Mouse (Mus musculus) embryonic facial prominence, embryonic 10.5 days (tissue): ENCODE results near the gene Smok3b. TPM values are rescaled to one million over a fixed set of nuclear protein-coding genes. Genes with fewer than 3 reads are reported as not detected.

Experiments
- DNase-seq: peaks from one replicate; pipeline ENCODE4 v3.0.0-alpha.2; 2017; ENCODE audit warnings: low spot score
- H3K27ac ChIP-seq: fragments of 300-500 bp; sonication (generic); replicated peaks from 2 replicates; pipeline ENCODE4 v1.5.1; 2016; ENCODE audit warnings: mild to moderate bottlenecking
- H3K27me3 ChIP-seq: fragments of 300-500 bp; sonication (generic); replicated peaks from 2 replicates; pipeline ENCODE4 v1.6.1; 2016; ENCODE audit warnings: low read depth, mild to moderate bottlenecking; ENCODE audit not compliant: poor library complexity, severe bottlenecking
- H3K36me3 ChIP-seq: fragments of 300-500 bp; sonication (generic); replicated peaks from 2 replicates; pipeline ENCODE4 v1.6.1; 2016; ENCODE audit warnings: mild to moderate bottlenecking, moderate library complexity
- H3K4me1 ChIP-seq: fragments of 300-500 bp; sonication (generic); 2 replicates; pipeline ENCODE4 v1.6.1; 2016
- H3K4me3 ChIP-seq: fragments of 300-500 bp; sonication (generic); 2 replicates; pipeline ENCODE4 v1.5.1; 2016; ENCODE audit warnings: mild to moderate bottlenecking, moderate library complexity
- H3K9me3 ChIP-seq: fragments of 300-500 bp; sonication (generic); 2 replicates; pipeline ENCODE4 v1.6.1; 2016; ENCODE audit warnings: mild to moderate bottlenecking
- WGBS: fragments of 180-500 bp; shearing (Covaris S2); methylation state at CpG from one replicate; pipeline ENCODE4 v1.1.7; 2016; 5-methylcytosine and 5-hydroxymethylcytosine counted together
- polyA plus RNA-seq: library from polyadenylated mRNA; unstranded; fragments of >200 nt; fragmentation: Nextera tagmentation; extraction: Ambion mirVana; gene quantifications from 2 replicates; pipeline ENCODE4 v1.2.1, GENCODE M21; 2016

Smok3b gene
- polyA plus RNA-seq, 1 experiment from 2014 or later, result not detected

DNA sequence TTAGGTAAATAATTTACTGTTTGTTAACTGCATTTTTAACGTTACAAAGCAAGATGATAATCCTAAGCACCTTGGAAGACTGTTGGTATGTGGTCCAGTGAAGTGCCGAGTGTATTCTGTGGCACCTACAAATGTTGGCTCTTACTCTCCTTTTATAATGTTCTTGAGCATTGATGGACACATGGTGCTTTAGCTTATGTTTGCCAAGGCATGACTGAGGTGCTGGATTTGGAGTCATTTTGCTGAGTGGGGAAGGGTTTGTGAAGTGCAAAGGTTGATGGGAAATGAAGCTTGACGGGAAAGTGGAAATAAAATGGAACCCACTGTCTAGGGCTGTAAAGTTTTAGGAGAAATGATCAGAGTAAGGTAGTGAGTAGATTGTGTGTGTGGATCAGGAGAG is 67.1 kb downstream of the Smok3b start:
- no peak overlapping the region for H3K4me3 ChIP-seq
- DNase-seq, result no peak
- 90% methylated on average over 3 of the region's 3 CpGs for WGBS
- H3K36me3 ChIP-seq, result peaks cover 49% of the 10 kb centered on the region
- no peak overlapping the region for H3K27ac ChIP-seq
- peaks cover 11% of the 10 kb centered on the region for H3K4me1 ChIP-seq
- no peaks in the 10 kb centered on the region for H3K9me3 ChIP-seq
- no peaks in the 10 kb centered on the region for H3K27me3 ChIP-seq

DNA sequence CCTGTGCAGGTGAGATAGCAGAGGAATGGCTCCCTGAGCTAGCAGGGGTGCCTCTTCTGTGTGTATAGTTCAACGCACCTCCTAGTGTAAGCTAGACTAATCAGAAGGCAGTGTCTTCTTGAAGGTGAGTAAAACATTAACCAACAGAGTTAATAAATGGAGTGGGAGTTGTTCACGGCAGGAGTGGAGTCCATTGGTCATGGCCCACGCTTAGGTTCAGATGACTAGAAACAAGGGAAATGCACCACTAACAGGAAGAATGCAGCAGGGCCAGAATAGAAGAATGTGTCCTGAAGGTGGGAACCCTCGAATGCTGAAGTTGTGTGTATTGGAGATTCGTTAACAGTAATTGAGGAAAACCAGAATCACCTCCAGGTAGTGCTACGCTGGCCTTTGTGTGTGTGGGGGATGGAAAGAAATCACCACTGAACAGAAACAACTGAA is 67.9 kb downstream of the Smok3b start:
- peaks cover 11% of the 10 kb centered on the region for H3K4me1 ChIP-seq
- no peaks in the 10 kb centered on the region for H3K27me3 ChIP-seq
- 93% methylated on average over 6 of the region's 6 CpGs for WGBS
- no peak for DNase-seq
- no peak overlapping the region for H3K4me3 ChIP-seq
- H3K27ac ChIP-seq, result no peak overlapping the region
- no peaks in the 10 kb centered on the region for H3K9me3 ChIP-seq
- peaks cover 57% of the 10 kb centered on the region for H3K36me3 ChIP-seq

GRCm38 (mm10) chr5:138090271-138090670 is 69.0 kb downstream of the Smok3b start:
- no peak for DNase-seq
- Histone ChIP-seq H3K4me3 (no peak overlapping the region), H3K27me3 (no peaks in the 10 kb centered on the region), H3K27ac (no peak overlapping the region), H3K36me3 (peaks cover 68% of the 10 kb centered on the region), H3K4me1 (peaks cover 11% of the 10 kb centered on the region), H3K9me3 (no peaks in the 10 kb centered on the region)
- 88% methylated on average over 3 of the region's 3 CpGs for WGBS

GRCm38 (mm10) chr5:138090737-138091136 is 69.5 kb downstream of the Smok3b start:
- no peaks in the 10 kb centered on the region for H3K9me3 ChIP-seq
- no peak overlapping the region for H3K27ac ChIP-seq
- 92% methylated on average over 5 of the region's 5 CpGs for WGBS
- H3K4me1 ChIP-seq, result peaks cover 11% of the 10 kb centered on the region
- peaks cover 73% of the 10 kb centered on the region for H3K36me3 ChIP-seq
- no peak overlapping the region for H3K4me3 ChIP-seq
- no peaks in the 10 kb centered on the region for H3K27me3 ChIP-seq
- DNase-seq, result no peak

DNA sequence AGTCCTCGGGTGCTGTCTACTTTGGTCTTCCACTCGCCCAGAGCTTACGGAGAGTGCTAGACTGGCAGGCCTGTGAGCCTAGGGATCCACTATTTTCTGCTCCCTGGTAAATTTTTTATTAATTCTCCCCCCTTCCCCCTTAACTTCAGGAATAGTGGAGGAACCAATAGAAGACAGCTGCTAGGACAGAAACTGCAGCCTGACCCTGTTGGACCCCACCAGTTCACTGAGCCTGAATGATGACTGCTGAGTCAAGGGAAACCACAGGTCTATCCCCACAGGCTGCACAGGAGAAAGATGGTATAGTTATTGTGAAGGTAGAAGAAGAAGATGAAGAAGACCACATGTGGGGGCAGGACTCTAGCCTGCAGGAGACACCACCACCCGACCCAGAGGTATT is 71.5 kb downstream of the Smok3b start:
- no peaks in the 10 kb centered on the region for H3K9me3 ChIP-seq
- no peak for DNase-seq
- no peak overlapping the region for H3K4me3 ChIP-seq
- peaks cover 86% of the 10 kb centered on the region for H3K36me3 ChIP-seq
- WGBS, result 98% methylated on average over 4 of the region's 4 CpGs
- no peaks in the 10 kb centered on the region for H3K27me3 ChIP-seq
- no peak overlapping the region for H3K27ac ChIP-seq
- no peaks in the 10 kb centered on the region for H3K4me1 ChIP-seq

GRCm38 (mm10) chr5:138094474-138094873 is 73.2 kb downstream of the Smok3b start:
- 93% methylated on average over 6 of the region's 6 CpGs for WGBS
- Histone ChIP-seq H3K36me3 (peaks cover 86% of the 10 kb centered on the region), H3K4me3 (no peak overlapping the region), H3K9me3 (no peaks in the 10 kb centered on the region), H3K4me1 (no peaks in the 10 kb centered on the region), H3K27ac (no peak overlapping the region), H3K27me3 (no peaks in the 10 kb centered on the region)
- no peak for DNase-seq

Other genes with a start within 250 kb of the Smok3b start
- gene Ppp1r35, start 242.6 kb upstream of the Smok3b start, polyA plus RNA-seq, result 47.9 and 49.1 TPM in 2 replicates
- 9.1 and 11.5 TPM in 2 replicates for gene Mepce, start 233.8 kb upstream of the Smok3b start, polyA plus RNA-seq
- 14.5 and 17.5 TPM in 2 replicates for gene Zcwpw1, start 233.6 kb upstream of the Smok3b start, polyA plus RNA-seq
- 0.28 and 0.79 TPM in 2 replicates for gene Pilra, start 185.1 kb upstream of the Smok3b start, polyA plus RNA-seq
- 0.16 TPM in 1 of 2 replicates, not detected in the other for gene Pilrb1, start 163.3 kb upstream of the Smok3b start, polyA plus RNA-seq
- gene Pilrb2, start 149.6 kb upstream of the Smok3b start, polyA plus RNA-seq, result not detected in 2 replicates
- not detected in 2 replicates for gene Cyp3a13, start 99.8 kb upstream of the Smok3b start, polyA plus RNA-seq
- 0.06 and 0.07 TPM in 2 replicates for gene Gjc3, start 58.3 kb upstream of the Smok3b start, polyA plus RNA-seq
- not detected in 2 replicates for gene Azgp1, start 39.9 kb upstream of the Smok3b start, polyA plus RNA-seq
- gene Smok3a, start 168 bp upstream of the Smok3b start, polyA plus RNA-seq, result not detected in 2 replicates
- gene Smok3c, start 31.8 kb downstream of the Smok3b start, polyA plus RNA-seq, result not detected in 2 replicates
- 28.2 and 30.0 TPM in 2 replicates for gene Zkscan1, start 63.7 kb downstream of the Smok3b start, polyA plus RNA-seq
- 96.5 and 97.0 TPM in 2 replicates for gene Zscan21, start 95.5 kb downstream of the Smok3b start, polyA plus RNA-seq
- 32.1 and 39.8 TPM in 2 replicates for gene Zfp113, start 134.3 kb downstream of the Smok3b start, polyA plus RNA-seq
- gene Cops6, start 139.6 kb downstream of the Smok3b start, polyA plus RNA-seq, result 357 and 367 TPM in 2 replicates
- gene Ap4m1, start 150.6 kb downstream of the Smok3b start, polyA plus RNA-seq, result 30.6 and 33.0 TPM in 2 replicates
- 365 and 378 TPM in 2 replicates for gene Mcm7, start 151.0 kb downstream of the Smok3b start, polyA plus RNA-seq
- gene Taf6, start 166.0 kb downstream of the Smok3b start, polyA plus RNA-seq, result 146 and 149 TPM in 2 replicates
- 54.4 and 54.6 TPM in 2 replicates for gene Cnpy4, start 166.1 kb downstream of the Smok3b start, polyA plus RNA-seq
- 8.7 and 9.4 TPM in 2 replicates for gene Mblac1, start 172.9 kb downstream of the Smok3b start, polyA plus RNA-seq
- gene Nxpe5, start 204.5 kb downstream of the Smok3b start, polyA plus RNA-seq, result not detected in 2 replicates
- gene Lamtor4, start 234.1 kb downstream of the Smok3b start, polyA plus RNA-seq, result 38.6 and 40.2 TPM in 2 replicates
- 5.7 and 6.1 TPM in 2 replicates for gene BC037034, start 242.6 kb downstream of the Smok3b start, polyA plus RNA-seq